Mouse (Mus musculus): ENCODE results near the gene Hsd17b3. TPM values are rescaled to one million over a fixed set of nuclear protein-coding genes. Genes with fewer than 3 reads are reported as not detected.
"Not testable (repeated sequence)": the region's sequence is repeated elsewhere in the genome, so short reads cannot be mapped to it uniquely, and the experiment has no call there.

Gene Hsd17b3
- polyA plus RNA-seq, 1 experiment from 2014 or later, result not detected

DNA sequence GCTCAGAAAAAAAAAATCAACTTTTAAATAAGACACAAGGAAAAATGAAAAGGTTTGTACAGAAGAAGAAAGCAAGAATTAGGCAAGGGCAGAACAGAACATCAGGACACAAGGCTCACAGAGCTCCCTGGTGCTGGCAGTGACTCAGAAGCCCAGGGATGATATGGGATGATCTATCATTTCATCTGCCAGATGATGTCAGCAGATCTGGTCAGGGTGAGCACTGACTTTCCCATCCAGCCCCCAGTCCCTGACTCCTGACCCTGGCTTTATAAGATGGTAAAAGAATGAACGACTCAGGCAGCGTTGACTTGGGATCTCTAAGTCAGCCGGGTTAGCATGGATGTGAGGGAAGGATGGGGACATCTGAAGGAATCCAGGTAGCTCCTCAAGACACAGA is 5.7 kb downstream of the Hsd17b3 start:
- Histone ChIP-seq H3K27me3 (replicated peaks) (no peaks in the 10 kb centered on the region), H3K36me3 (no peaks in the 10 kb centered on the region), H3K4me2 (no peak overlapping the region), H3K9ac (no peak overlapping the region), H3K4me3 (no peak overlapping the region), H3K9me3 (replicated peaks) (no peaks in the 10 kb centered on the region), H3K27ac (ENCODE audit: poor library complexity, severe bottlenecking) (no peak overlapping the region), H3K4me1 (replicated peaks) (peaks cover 17% of the 10 kb centered on the region)
- ATAC-seq (ENCODE audit: insufficient number of reproducible peaks, low FRiP score), result no peak
- WGBS, result 76% methylated on average over 3 of the region's 3 CpGs

DNA sequence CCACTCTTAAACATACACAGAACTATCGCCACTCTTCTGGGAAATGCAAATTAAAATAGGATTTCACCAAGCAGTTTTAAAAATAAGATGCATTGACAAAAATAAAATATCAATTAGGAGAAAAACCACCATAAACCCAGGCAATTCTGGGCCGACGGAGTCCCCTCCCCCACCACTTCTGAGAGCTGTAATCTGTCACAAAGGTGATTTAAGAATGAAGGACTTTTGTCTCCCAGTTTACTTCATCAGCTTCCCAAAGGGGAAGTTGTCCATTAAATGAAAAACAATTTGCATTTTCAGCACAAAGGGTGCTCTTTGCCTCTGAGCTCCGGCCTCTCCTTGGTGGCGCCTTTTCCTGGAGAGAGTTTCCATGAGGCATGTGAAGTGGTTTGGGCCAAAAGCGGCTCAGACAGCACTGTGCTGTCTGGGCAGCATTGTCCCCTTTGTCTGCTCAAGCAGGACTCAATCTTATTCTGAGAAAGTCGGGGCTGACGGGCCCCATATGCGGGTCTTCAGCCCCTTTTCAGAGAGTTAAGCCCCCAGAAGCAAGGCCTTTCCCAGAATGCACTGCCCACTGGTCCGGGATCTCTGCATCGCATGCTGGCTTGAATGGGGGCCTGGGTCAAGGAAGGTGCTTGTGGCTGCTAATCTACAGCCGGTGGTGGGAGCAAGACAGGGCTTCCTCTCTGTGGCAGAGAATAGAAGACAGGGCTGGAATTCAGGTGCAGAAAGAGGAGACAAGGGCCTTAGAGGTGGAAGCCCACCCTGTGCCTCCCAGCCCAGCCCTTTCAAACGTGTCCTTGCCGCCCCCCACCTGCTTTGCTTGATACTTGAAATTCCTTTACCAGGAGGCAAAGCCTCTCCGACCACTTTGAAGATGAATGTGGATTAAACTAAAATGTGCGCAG is 7.8 kb downstream of the Hsd17b3 start:
- Histone ChIP-seq H3K9me3 (replicated peaks) (no peaks in the 10 kb centered on the region), H3K27me3 (replicated peaks) (no peaks in the 10 kb centered on the region), H3K4me3 (no peak overlapping the region), H3K27ac (ENCODE audit: poor library complexity, severe bottlenecking) (no peak overlapping the region), H3K9ac (no peak overlapping the region), H3K4me2 (0 out of 2 replicates have a peak overlapping the region, but pooled peaks have one; percentile 2), H3K36me3 (no peaks in the 10 kb centered on the region), H3K4me1 (replicated peaks) (peaks cover 13% of the 10 kb centered on the region)
- 41% methylated on average over 16 of the region's 16 CpGs for WGBS
- peak; percentile 39; the same call in 1 of the 2 replicates for ATAC-seq (ENCODE audit: insufficient number of reproducible peaks, low FRiP score)

GRCm38 (mm10) chr13:64077591-64077990 is 11.4 kb downstream of the Hsd17b3 start:
- H3K27ac ChIP-seq (ENCODE audit: poor library complexity, severe bottlenecking), result no peak overlapping the region
- no peak for ATAC-seq (ENCODE audit: insufficient number of reproducible peaks, low FRiP score)
- H3K4me2 ChIP-seq, result no peak overlapping the region
- H3K9ac ChIP-seq, result no peak overlapping the region
- H3K4me3 ChIP-seq, result no peak overlapping the region
- peaks cover 13% of the 10 kb centered on the region for H3K4me1 ChIP-seq (replicated peaks)
- WGBS, result 86% methylated on average over 5 of the region's 5 CpGs
- H3K27me3 ChIP-seq (replicated peaks), result no peaks in the 10 kb centered on the region
- H3K36me3 ChIP-seq, result no peaks in the 10 kb centered on the region
- no peaks in the 10 kb centered on the region for H3K9me3 ChIP-seq (replicated peaks)

DNA sequence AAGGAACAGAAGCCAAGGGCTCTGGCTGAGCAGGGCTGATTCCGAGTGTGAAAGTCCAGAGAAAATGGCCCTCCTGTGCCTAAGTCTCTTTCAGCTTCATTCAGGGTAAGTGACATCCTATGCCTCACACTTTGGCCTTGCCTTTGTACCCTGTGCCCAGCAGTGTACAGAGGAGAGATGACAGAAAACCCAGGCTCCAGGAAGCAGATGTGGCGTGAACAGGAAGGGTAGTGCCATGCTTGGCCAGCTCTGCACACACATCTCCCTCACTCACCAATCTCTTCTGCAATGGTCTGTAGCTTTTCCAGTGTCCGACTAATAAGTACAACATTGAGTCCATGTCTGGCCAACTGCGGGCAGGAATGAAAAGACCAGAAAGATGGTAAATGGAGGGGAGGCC is 13.0 kb downstream of the Hsd17b3 start:
- Histone ChIP-seq H3K27ac (ENCODE audit: poor library complexity, severe bottlenecking) (no peak overlapping the region), H3K4me2 (no peak overlapping the region), H3K9ac (no peak overlapping the region), H3K4me3 (no peak overlapping the region), H3K9me3 (replicated peaks) (no peaks in the 10 kb centered on the region), H3K36me3 (no peaks in the 10 kb centered on the region), H3K27me3 (replicated peaks) (no peaks in the 10 kb centered on the region), H3K4me1 (replicated peaks) (peaks cover under 1% of the 10 kb centered on the region)
- WGBS, result 78% methylated on average over 4 of the region's 4 CpGs
- no peak for ATAC-seq (ENCODE audit: insufficient number of reproducible peaks, low FRiP score)

- no peak overlapping the region for H3K4me2 ChIP-seq
- ATAC-seq (ENCODE audit: insufficient number of reproducible peaks, low FRiP score), result no peak
- H3K4me3 ChIP-seq, result no peak overlapping the region
- no peaks in the 10 kb centered on the region for H3K9me3 ChIP-seq (replicated peaks)
- no peaks in the 10 kb centered on the region for H3K27me3 ChIP-seq (replicated peaks)
- H3K9ac ChIP-seq, result no peak overlapping the region
- H3K36me3 ChIP-seq, result no peaks in the 10 kb centered on the region
- H3K27ac ChIP-seq (ENCODE audit: poor library complexity, severe bottlenecking), result no peak overlapping the region
- 0 out of 2 replicates have a peak, but pooled peaks cover 5% of the 10 kb centered on the region for H3K4me1 ChIP-seq (replicated peaks)
- WGBS, result 30% methylated on average over 3 of the region's 3 CpGs
These were observed 22.4 kb downstream of the Hsd17b3 start for GRCm38 (mm10) chr13:64066653-64067052.

DNA sequence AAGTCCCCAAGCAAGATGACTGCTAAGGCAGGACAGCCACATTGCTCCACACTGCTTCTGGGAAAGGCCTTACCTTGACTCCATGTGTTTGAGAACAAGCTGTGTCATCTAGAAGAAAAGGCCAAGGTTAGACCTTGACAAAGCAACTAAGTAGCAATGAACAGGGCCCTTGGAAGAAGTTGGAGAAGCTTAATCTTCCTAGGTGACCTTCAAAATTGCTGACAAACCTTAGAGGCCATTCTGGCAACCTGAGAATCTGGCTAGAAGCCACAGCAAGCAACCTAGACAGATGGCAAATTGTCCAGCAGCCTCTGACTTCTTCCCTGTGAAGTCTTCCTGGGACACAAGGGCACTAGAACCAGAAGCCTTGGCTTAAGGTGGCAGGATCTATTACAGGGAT is 24.8 kb downstream of the Hsd17b3 start:
- H3K4me3 ChIP-seq, result no peak overlapping the region
- H3K27me3 ChIP-seq (replicated peaks), result no peaks in the 10 kb centered on the region
- no peaks in the 10 kb centered on the region for H3K36me3 ChIP-seq
- ATAC-seq (ENCODE audit: insufficient number of reproducible peaks, low FRiP score), result no peak
- H3K4me1 ChIP-seq (replicated peaks), result 0 out of 2 replicates have a peak, but pooled peaks cover 5% of the 10 kb centered on the region
- H3K9me3 ChIP-seq (replicated peaks), result no peaks in the 10 kb centered on the region
- H3K9ac ChIP-seq, result no peak overlapping the region
- H3K27ac ChIP-seq (ENCODE audit: poor library complexity, severe bottlenecking), result no peak overlapping the region
- no peak overlapping the region for H3K4me2 ChIP-seq

DNA sequence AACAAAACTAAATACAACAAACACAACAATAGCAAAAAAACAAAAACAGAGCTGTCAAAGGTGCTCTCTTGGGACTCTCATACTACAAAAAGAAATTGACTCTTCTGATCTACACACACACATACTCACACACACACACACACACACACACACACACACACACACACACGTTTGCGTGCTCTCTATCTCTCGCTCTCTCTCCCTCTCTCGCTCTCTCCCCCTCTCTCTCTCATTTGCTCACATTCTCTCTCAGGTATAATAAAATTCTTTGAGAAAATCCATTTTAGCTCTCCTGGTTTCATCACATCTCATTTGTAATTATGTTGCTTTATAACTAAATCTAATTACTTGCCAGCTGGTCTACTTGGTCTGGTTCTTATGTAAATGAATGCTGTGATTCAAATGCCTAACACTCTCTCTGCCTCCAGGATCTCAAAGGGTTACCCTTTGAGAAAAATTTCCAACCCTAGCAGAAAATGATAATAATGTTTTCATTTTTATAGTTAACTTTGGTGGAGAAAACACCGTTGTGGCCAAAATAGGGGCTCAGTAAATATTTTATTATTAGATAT is 28.0 kb downstream of the Hsd17b3 start:
- no peak overlapping the region for H3K9ac ChIP-seq
- H3K9me3 ChIP-seq (replicated peaks), result no peaks in the 10 kb centered on the region
- no peaks in the 10 kb centered on the region for H3K27me3 ChIP-seq (replicated peaks)
- H3K4me3 ChIP-seq, result no peak overlapping the region
- no peak overlapping the region for H3K27ac ChIP-seq (ENCODE audit: poor library complexity, severe bottlenecking)
- no peak overlapping the region for H3K4me2 ChIP-seq
- no peaks in the 10 kb centered on the region for H3K4me1 ChIP-seq (replicated peaks)
- WGBS, result 78% methylated on average over 5 of the region's 5 CpGs
- no peak for ATAC-seq (ENCODE audit: insufficient number of reproducible peaks, low FRiP score)
- no peaks in the 10 kb centered on the region for H3K36me3 ChIP-seq

- no peak for ATAC-seq (ENCODE audit: insufficient number of reproducible peaks, low FRiP score)
- 69% methylated on average over 1 of the region's 1 CpGs for WGBS
- no peak overlapping the region for H3K27ac ChIP-seq (ENCODE audit: poor library complexity, severe bottlenecking)
- H3K9ac ChIP-seq, result no peak overlapping the region
- H3K4me1 ChIP-seq (replicated peaks), result no peaks in the 10 kb centered on the region
- H3K27me3 ChIP-seq (replicated peaks), result no peaks in the 10 kb centered on the region
- H3K4me3 ChIP-seq, result no peak overlapping the region
- H3K36me3 ChIP-seq, result no peaks in the 10 kb centered on the region
- H3K4me2 ChIP-seq, result no peak overlapping the region
- H3K9me3 ChIP-seq (replicated peaks), result peaks cover 14% of the 10 kb centered on the region
These were observed 35.1 kb downstream of the Hsd17b3 start for GRCm38 (mm10) chr13:64053959-64054358.

DNA sequence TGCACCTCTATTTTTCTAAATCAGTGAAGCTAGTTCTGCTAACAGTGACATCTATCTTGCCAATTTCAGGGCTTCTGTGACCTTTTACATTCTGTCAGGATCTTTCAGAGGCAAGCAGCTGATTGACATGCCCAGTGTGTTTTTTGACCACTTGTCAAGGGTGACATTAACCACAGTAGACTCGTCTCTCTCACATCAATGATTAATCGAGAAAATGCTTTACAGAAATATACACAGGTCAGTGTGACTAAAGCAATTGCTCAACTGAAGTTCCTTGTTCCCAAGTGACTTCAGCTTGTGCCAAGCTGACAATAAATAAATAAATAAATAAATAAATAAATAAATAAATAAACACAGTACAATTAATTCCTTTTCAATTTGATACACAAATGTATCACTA is 36.7 kb downstream of the Hsd17b3 start:
- not testable (repeated sequence) for H3K36me3 ChIP-seq; H3K4me1 ChIP-seq (replicated peaks); H3K27me3 ChIP-seq (replicated peaks); H3K4me3 ChIP-seq; H3K27ac ChIP-seq (ENCODE audit: poor library complexity, severe bottlenecking); H3K4me2 ChIP-seq; H3K9ac ChIP-seq; ATAC-seq (ENCODE audit: insufficient number of reproducible peaks, low FRiP score)
- WGBS, result 68% methylated on average over 2 of the region's 2 CpGs
- H3K9me3 ChIP-seq (replicated peaks), result peaks cover 14% of the 10 kb centered on the region

- H3K4me1 ChIP-seq (replicated peaks), result no peaks in the 10 kb centered on the region
- H3K27me3 ChIP-seq (replicated peaks), result no peaks in the 10 kb centered on the region
- ATAC-seq (ENCODE audit: insufficient number of reproducible peaks, low FRiP score), result no peak
- 59% methylated on average over 4 of the region's 4 CpGs for WGBS
- H3K27ac ChIP-seq (ENCODE audit: poor library complexity, severe bottlenecking), result no peak overlapping the region
- no peaks in the 10 kb centered on the region for H3K36me3 ChIP-seq
- H3K4me3 ChIP-seq, result no peak overlapping the region
- H3K9ac ChIP-seq, result no peak overlapping the region
- H3K9me3 ChIP-seq (replicated peaks), result peaks cover 14% of the 10 kb centered on the region
- H3K4me2 ChIP-seq, result no peak overlapping the region
These were observed 38.1 kb downstream of the Hsd17b3 start for GRCm38 (mm10) chr13:64050895-64051294.

DNA sequence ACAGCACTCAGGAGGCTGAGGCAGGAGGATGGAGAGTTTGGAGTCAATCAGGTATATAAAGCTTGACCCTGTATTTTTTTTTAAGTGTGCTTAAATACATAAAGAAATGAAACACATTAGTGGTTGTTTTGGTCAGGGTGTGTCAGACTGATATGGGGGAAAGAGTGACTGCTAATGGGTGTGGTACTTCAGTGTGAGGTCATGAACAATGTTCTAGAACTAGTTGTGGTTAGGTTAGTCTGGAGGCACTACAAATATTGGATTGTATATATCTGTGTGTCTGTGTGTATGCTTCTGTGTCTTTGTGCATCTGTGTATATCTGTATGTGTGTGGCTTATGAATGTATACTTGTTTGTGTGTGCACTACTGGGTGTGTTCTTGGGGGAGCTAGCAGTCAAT is 39.5 kb downstream of the Hsd17b3 start:
- Histone ChIP-seq H3K9me3 (replicated peaks) (peaks cover 11% of the 10 kb centered on the region), H3K27me3 (replicated peaks) (no peaks in the 10 kb centered on the region), H3K9ac (no peak overlapping the region), H3K27ac (ENCODE audit: poor library complexity, severe bottlenecking) (no peak overlapping the region), H3K4me3 (no peak overlapping the region), H3K36me3 (no peaks in the 10 kb centered on the region), H3K4me2 (no peak overlapping the region), H3K4me1 (replicated peaks) (no peaks in the 10 kb centered on the region)
- ATAC-seq (ENCODE audit: insufficient number of reproducible peaks, low FRiP score), result no peak

Measured in heart, embryonic 12.5 days (tissue).